Mouse (Mus musculus) limb, embryonic 14.5 days (tissue): ENCODE results near the gene Lmo7. TPM values are rescaled to one million over a fixed set of nuclear protein-coding genes. Genes with fewer than 3 reads are reported as not detected.

Experiments used
- ATAC-seq: fragments of 200-750 bp; cut with Nextera tagmentation; 2 replicates; pipeline ENCODE4 v1.8.0; 2017; ENCODE audit warnings: low read depth, moderate number of reproducible peaks, moderate TSS enrichment; ENCODE audit not compliant: low FRiP score
- DNase-seq: peaks from one replicate; pipeline ENCODE4 v3.0.0-alpha.2; 2015; ENCODE audit warnings: low spot score
- H3K27ac ChIP-seq: fragments of 300-500 bp; sonication (generic); replicated peaks from 2 replicates; pipeline ENCODE4 v1.5.1; 2014; ENCODE audit warnings: low read depth, mild to moderate bottlenecking, low read length, moderate library complexity, mixed read lengths
- H3K27me3 ChIP-seq: fragments of 300-500 bp; sonication (generic); 2 replicates; pipeline ENCODE4 v1.6.1; 2014; ENCODE audit warnings: low read length, mixed read lengths; ENCODE audit not compliant: control insufficient read depth, insufficient read depth
- H3K36me3 ChIP-seq: fragments of 300-500 bp; sonication (generic); 2 replicates; pipeline ENCODE4 v1.6.1; 2014; ENCODE audit warnings: mild to moderate bottlenecking, low read length, moderate library complexity, mixed read lengths; ENCODE audit not compliant: control insufficient read depth, insufficient read depth
- H3K4me1 ChIP-seq: fragments of 300-500 bp; sonication (generic); 2 replicates; pipeline ENCODE4 v1.6.1; 2014; ENCODE audit warnings: antibody characterized with exemption, low read length, mixed read lengths; ENCODE audit not compliant: control insufficient read depth, insufficient read depth
- H3K4me2 ChIP-seq: fragments of 300-500 bp; sonication (generic); replicated peaks from 2 replicates; pipeline ENCODE4 v1.6.1; 2014; ENCODE audit warnings: low read depth, mild to moderate bottlenecking, low read length, moderate library complexity; ENCODE audit not compliant: severe bottlenecking
- H3K4me3 ChIP-seq: fragments of 300-500 bp; sonication (generic); replicated peaks from 2 replicates; pipeline ENCODE4 v1.5.1; 2014; ENCODE audit warnings: low read length
- H3K9ac ChIP-seq: fragments of 300-500 bp; sonication (generic); 2 replicates; pipeline ENCODE4 v1.6.1; 2014; ENCODE audit warnings: mild to moderate bottlenecking, low read depth, low read length, moderate library complexity; ENCODE audit not compliant: severe bottlenecking
- H3K9me3 ChIP-seq: fragments of 300-500 bp; sonication (generic); 2 replicates; pipeline ENCODE4 v1.6.1; 2016; ENCODE audit warnings: low read length; ENCODE audit not compliant: control insufficient read depth
- POLR2A ChIP-seq: fragments of 200-500 bp; IDR thresholded peaks from 2 replicates; pipeline ENCODE4 v1.8.0; 2012; ENCODE audit warnings: inconsistent platforms, mild to moderate bottlenecking, moderate library complexity, borderline replicate concordance; ENCODE audit not compliant: insufficient read depth, insufficient read length; ENCODE audit errors: extremely low read depth
- WGBS: fragments of 180-500 bp; shearing (Covaris S2); extraction: QIAGEN DNeasy Blood & Tissue Kit; methylation state at CpG from one replicate; pipeline ENCODE4 v1.1.7; 2014; 5-methylcytosine and 5-hydroxymethylcytosine counted together
- polyA plus RNA-seq, 2 experiments: library from polyadenylated mRNA; depleted of rRNA in 1 of 2; stranded (reverse) in 1 of 2; unstranded in 1 of 2; fragments of >200 nt; fragmentation: Nextera tagmentation in 1 of 2; extraction: Ambion mirVana in 1 of 2; gene quantifications; 2 replicates each; pipeline versions ENCODE4 v1.2.1 to v1.2.3; 2012 to 2014

The Lmo7 gene
- polyA plus RNA-seq, 2 experiments = 21.6 to 26.2 TPM

DNA sequence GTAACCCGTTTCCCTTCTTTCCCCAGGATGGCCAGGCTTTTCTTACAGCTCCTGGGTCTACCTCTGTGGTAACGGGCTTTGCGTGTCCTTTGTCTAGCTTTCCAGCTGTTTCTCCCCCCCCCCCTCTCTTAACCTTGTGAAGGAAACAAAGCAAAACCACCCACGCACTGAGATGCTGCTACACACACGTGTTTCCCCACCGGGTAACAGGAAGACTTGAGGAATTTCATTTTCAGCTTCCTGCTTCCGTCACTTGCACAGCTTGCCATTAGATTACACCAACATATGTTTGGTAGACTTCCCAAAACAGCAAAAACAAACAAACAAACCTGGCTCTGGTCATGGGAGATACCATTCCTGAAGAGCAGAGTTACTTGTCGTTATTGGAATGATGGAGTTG is 186.1 kb downstream of the Lmo7 start:
- no peaks in the 10 kb centered on the region for H3K4me1 ChIP-seq
- H3K4me2 ChIP-seq = no peak overlapping the region
- DNase-seq = no peak
- no peaks in the 10 kb centered on the region for H3K9me3 ChIP-seq
- no peak for TF ChIP-seq POLR2A
- 71% methylated on average over 8 of the region's 8 CpGs for WGBS
- no peak for ATAC-seq
- no peaks in the 10 kb centered on the region for H3K27me3 ChIP-seq
- no peak overlapping the region for H3K4me3 ChIP-seq
- no peaks in the 10 kb centered on the region; the same call in 1 of the 2 replicates for H3K36me3 ChIP-seq
- H3K9ac ChIP-seq = no peak overlapping the region
- H3K27ac ChIP-seq = no peak overlapping the region

DNA sequence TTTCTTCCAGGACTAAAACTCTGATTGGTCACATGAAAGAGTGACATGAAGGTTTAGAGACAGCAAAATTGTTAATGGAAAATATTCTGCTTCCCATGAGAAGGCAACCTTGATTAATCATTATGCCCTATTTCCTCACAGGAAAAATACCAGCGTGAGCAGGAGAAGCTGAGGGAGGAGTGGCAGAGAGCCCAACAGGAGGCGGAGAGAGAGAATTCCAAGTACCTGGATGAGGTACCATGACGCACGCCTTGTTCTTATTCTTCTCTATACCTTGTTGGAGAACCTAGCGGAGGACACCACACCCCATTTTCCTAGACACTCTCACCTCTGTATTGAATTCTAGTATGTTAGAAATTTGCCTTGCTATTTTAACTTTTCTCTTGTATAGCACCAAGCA is 188.7 kb downstream of the Lmo7 start:
- no peaks in the 10 kb centered on the region for H3K27me3 ChIP-seq
- H3K27ac ChIP-seq = no peak overlapping the region
- no peak overlapping the region for H3K4me2 ChIP-seq
- WGBS = 91% methylated on average over 5 of the region's 5 CpGs
- no peak for DNase-seq
- no peak for ATAC-seq
- H3K4me1 ChIP-seq = no peaks in the 10 kb centered on the region
- H3K36me3 ChIP-seq = no peaks in the 10 kb centered on the region; the same call in 1 of the 2 replicates
- H3K9ac ChIP-seq = no peak overlapping the region
- no peak for TF ChIP-seq POLR2A
- no peak overlapping the region for H3K4me3 ChIP-seq
- H3K9me3 ChIP-seq = no peaks in the 10 kb centered on the region

DNA sequence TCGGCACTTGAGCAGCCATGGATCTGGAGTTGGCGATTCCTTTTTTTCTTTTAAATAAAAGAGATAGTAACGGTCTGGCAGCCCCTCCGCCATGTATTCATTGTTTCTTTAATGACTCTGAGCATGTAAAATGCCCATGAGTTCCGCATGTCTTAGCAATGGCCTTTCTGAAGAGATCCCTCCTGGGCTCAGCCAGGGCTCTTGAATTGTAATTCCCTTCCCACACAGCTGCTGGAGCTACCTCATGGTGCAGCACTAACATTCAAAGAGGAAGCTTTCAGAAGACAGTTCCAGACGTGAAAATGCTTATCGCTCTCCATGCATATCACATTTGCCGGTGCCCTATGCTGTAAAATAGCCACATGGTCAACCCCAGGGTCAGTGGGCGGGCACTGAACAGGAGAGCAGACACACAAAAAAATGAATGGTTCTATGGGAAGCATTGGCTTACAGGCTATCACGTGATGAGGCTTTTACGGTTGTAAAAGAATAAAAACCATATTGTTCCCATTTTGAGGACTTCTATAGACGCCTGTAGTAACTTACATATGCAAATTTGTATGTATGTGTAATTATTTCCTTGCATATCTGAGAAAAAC is 198.0 kb downstream of the Lmo7 start:
- no peak overlapping the region for H3K4me3 ChIP-seq
- no peak overlapping the region for H3K27ac ChIP-seq
- no peaks in the 10 kb centered on the region for H3K27me3 ChIP-seq
- 80% methylated on average over 12 of the region's 12 CpGs for WGBS
- H3K36me3 ChIP-seq = no peaks in the 10 kb centered on the region
- no peaks in the 10 kb centered on the region for H3K4me1 ChIP-seq
- H3K9ac ChIP-seq = no peak overlapping the region
- no peaks in the 10 kb centered on the region for H3K9me3 ChIP-seq
- no peak for DNase-seq
- ATAC-seq = no peak
- H3K4me2 ChIP-seq = no peak overlapping the region
- no peak for TF ChIP-seq POLR2A

DNA sequence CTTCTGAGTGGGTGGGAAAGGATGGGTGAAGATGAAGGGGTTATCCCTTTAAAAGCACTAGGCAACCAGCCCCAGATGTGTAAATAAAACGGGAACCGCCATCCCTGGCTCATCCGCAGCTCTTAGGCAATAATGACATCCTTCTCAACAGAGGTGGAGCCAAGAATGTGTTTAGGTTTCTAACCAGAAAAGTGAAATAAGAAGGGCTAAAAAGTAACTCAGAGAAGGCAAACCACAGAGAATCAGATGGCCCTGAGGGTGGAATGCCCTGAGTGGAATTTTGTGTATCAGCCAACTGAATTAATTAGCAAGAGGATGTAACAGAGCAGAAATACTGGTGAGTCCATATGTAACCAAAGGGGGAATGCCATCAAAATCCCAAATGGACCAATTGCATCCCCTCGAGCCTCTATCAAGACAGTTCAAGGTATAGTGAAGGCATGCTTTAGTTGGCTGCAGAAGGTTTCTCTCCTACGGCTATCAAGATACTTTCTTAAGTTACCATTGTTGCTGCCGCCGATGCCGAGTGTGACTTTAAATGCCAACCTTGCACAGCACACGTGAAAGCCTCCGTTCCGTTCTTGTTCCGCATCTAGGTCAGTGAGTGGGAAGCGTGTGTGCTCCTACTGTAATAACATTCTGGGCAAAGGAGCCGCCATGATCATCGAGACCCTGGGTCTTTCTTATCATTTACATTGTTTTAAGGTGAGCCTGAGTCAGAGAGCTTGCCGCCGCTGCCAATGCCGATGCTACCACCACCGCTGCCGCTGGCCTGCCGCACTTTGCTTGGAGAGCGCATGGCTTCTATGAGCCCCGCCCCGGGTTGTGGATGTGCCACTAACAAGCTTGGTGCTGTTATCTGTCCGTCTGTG is 201.1 kb downstream of the Lmo7 start:
- H3K36me3 ChIP-seq = no peaks in the 10 kb centered on the region
- no peak overlapping the region for H3K27ac ChIP-seq
- no peak for ATAC-seq
- no peaks in the 10 kb centered on the region for H3K4me1 ChIP-seq
- TF ChIP-seq POLR2A = no peak
- H3K4me3 ChIP-seq = no peak overlapping the region
- DNase-seq = no peak
- 90% methylated on average over 25 of the region's 25 CpGs for WGBS
- no peak overlapping the region for H3K4me2 ChIP-seq
- no peaks in the 10 kb centered on the region for H3K9me3 ChIP-seq
- no peaks in the 10 kb centered on the region for H3K27me3 ChIP-seq
- H3K9ac ChIP-seq = no peak overlapping the region

DNA sequence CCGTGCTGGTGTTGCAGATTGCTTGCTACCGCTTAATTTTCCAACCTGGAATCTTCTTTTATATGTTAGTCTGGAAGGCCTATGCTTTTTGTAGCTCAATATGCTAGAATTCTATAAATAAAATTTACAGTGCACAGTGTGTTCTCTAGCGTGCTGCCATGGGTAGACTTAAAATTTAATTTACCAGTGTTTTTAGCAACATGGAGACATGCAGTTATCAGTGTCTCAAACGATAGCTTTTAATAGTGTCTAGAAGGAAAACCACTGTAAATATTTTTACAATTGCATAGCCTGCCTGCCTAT is 201.6 kb downstream of the Lmo7 start:
- Histone ChIP-seq H3K4me1 (no peaks in the 10 kb centered on the region), H3K27me3 (no peaks in the 10 kb centered on the region), H3K9me3 (no peaks in the 10 kb centered on the region), H3K27ac (no peak overlapping the region), H3K36me3 (no peaks in the 10 kb centered on the region), H3K4me2 (no peak overlapping the region), H3K9ac (no peak overlapping the region), H3K4me3 (no peak overlapping the region)
- DNase-seq = no peak
- no peak for ATAC-seq
- 48% methylated on average over 4 of the region's 4 CpGs for WGBS
- no peak for TF ChIP-seq POLR2A
